22 mouse cellular contexts compared by ENCODE assay signal in the genomic region with DNA sequence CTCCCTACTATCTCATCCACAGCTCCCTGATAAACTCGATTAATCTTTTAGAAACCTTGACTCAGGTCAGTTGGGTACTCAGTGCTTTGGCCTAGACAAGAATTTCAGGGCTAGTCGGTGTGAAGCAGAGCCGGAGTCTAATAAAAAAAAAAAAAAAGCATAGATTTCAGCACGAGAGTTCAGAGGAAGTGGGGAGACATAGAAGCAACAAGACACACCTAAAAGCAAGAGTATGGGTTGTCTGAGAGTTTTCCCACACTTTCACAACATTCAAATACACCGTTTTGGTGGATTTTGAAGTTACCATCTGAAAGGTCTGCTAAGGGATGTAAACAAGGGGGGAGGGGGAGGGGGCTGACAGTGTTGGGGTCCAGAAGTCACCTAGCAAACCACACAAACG. TPM values are rescaled to one million over a fixed set of nuclear protein-coding genes. Genes with fewer than 3 reads are reported as not detected.
DNase-seq lines count a peak whose midpoint lies in the region; ATAC-seq and TF ChIP-seq lines count a peak whose summit lies in the region.
"Had no signal": no experiment of that assay in that cellular context is flagged by ENCODE, and none has a peak within 500 bp of the region (broad histone marks: within the 10 kb centered on the region; RNA-seq: fewer than 3 reads in every experiment).

No protein-coding gene starts in this region.

- WGBS in hindbrain, embryonic 11.5 days, result 68% methylated on average over 6 of the region's 6 CpGs

- TF ChIP-seq EP300 in CH12.LX (IDR thresholded peaks at IDR 0.05; ENCODE audit: low read length), result no peak

- H3K4me3 ChIP-seq in CH12.LX (replicated peaks in 1 of 3; ENCODE audit: low read depth in 2 of 3, low read length in 2 of 3, poor library complexity in 1 of 3), result no peak overlapping the region
- H3K4me3 ChIP-seq in ES-E14 (ENCODE audit: insufficient read depth in 1 of 2, low read depth in 1 of 2, low read length in 2 of 2, poor library complexity in 1 of 2, severe bottlenecking in 1 of 2), result no peak overlapping the region
- H3K4me3 ChIP-seq in hindbrain, embryonic 11.5 days (ENCODE audit: low read depth, low read length), result no peak overlapping the region

- no peak for TF ChIP-seq RAD21 in CH12.LX (IDR thresholded peaks at IDR 0.05; ENCODE audit: low read depth, low read length)

- H3K27me3 ChIP-seq in CH12.LX (replicated peaks), result no peaks in the 10 kb centered on the region
- no peaks in the 10 kb centered on the region for H3K27me3 ChIP-seq in hindbrain, embryonic 11.5 days (ENCODE audit: control insufficient read depth, insufficient read depth, low read length)
- H3K27me3 ChIP-seq: Patski had no signal

- H3K4me2 ChIP-seq in CH12.LX (ENCODE audit: insufficient read depth, low read depth, poor library complexity, severe bottlenecking), result peak overlapping the region; percentile 69
- H3K4me2 ChIP-seq in hindbrain, embryonic 11.5 days (replicated peaks; ENCODE audit: low read depth, low read length), result no peak overlapping the region

- no peaks in the 10 kb centered on the region for H3K79me2 ChIP-seq in CH12.LX (replicated peaks; ENCODE audit: control insufficient read depth, extremely low read depth, insufficient read depth, poor library complexity, severe bottlenecking)

- in situ Hi-C loops in CH12.LX (cut with MboI; ENCODE audit: low pct_ligation_motif_present, low pct_unique_long_range_greater_than_20kb, low sequenced_read_pairs) (no loop called here), ES-E14 (cut with MboI; ENCODE audit: low sequenced_read_pairs in 2 of 2, unreplicated experiment in 2 of 2) (no loop called here)

- dilution Hi-C loops in CH12.LX (cut with MboI; ENCODE audit: extremely low pct_ligation_motif_present, extremely low pct_unique_long_range_greater_than_20kb, low sequenced_read_pairs), result no loop called here

- ATAC-seq in erythroblast, adult 5-6 weeks (replicated peaks; ENCODE audit: low FRiP score, poor library complexity, severe bottlenecking), result no peak
- no peak for ATAC-seq in hindbrain, embryonic 11.5 days (ENCODE audit: low FRiP score)
- ATAC-seq: activated CD4-positive, CD25-positive, alpha-beta regulatory T cell, adult 4 months; CD4-positive, CD25-positive, alpha-beta regulatory T cell, adult 4 months; Patski had no signal

- no peak; the same call in 1 of the 2 replicates for TF ChIP-seq POLR2A in CH12.LX (IDR thresholded peaks at IDR 0.05; ENCODE audit: low read depth, low read length)

- no peaks in the 10 kb centered on the region for H3K36me3 ChIP-seq in CH12.LX (replicated peaks in 1 of 2; ENCODE audit: control insufficient read depth in 1 of 2, insufficient read depth in 1 of 2, low read length in 1 of 2)
- no peaks in the 10 kb centered on the region for H3K36me3 ChIP-seq in ES-E14 (ENCODE audit: control insufficient read depth, insufficient read depth, low read length, poor library complexity, severe bottlenecking)
- H3K36me3 ChIP-seq in hindbrain, embryonic 11.5 days (ENCODE audit: control insufficient read depth, insufficient read depth, low read length), result no peaks in the 10 kb centered on the region
- H3K36me3 ChIP-seq: G1E had no signal

- peak overlapping the region; percentile 89 for H3K27ac ChIP-seq in CH12.LX (ENCODE audit: insufficient read depth, low read depth)
- no peak overlapping the region for H3K27ac ChIP-seq in ES-E14 (ENCODE audit: insufficient read depth, low read depth, low read length, poor library complexity, severe bottlenecking)
- H3K27ac ChIP-seq in hindbrain, embryonic 11.5 days (ENCODE audit: low read depth, low read length), result no peak overlapping the region

- H3K4me1 ChIP-seq in CH12.LX (ENCODE audit: control insufficient read depth in 1 of 2, insufficient read depth in 2 of 2) (peaks cover 24 to 35% of the 10 kb centered on the region in 2 experiments), ES-E14 (ENCODE audit: control insufficient read depth in 2 of 2, insufficient read depth in 2 of 2, low read length in 2 of 2, poor library complexity in 1 of 2) (no peaks in the 10 kb centered on the region)
- no peaks in the 10 kb centered on the region for H3K4me1 ChIP-seq in hindbrain, embryonic 11.5 days (replicated peaks; ENCODE audit: control insufficient read depth, insufficient read depth, low read length)

- TF ChIP-seq CTCF in CH12.LX (conservative IDR thresholded peaks at IDR 0.05 in 1 of 2, IDR thresholded peaks at IDR 0.05 in 1 of 2; ENCODE audit: low read depth in 2 of 2, low read length in 2 of 2), result no peak

- DNase-seq in CH12.LX (ENCODE audit: extremely low read depth), result no peak
- no peak for DNase-seq in ES-E14 (ENCODE audit: low read depth, low spot score)
- DNase-seq in hindbrain, embryonic 11.5 days (ENCODE audit: low spot score), result no peak
- DNase-seq: adrenal gland, adult 2 months; adrenal gland, adult 8-10 months; adrenal gland, postnatal 10 days; adrenal gland, postnatal 14 days; adrenal gland, postnatal 25 days; adrenal gland, postnatal 36 days; B cell, adult 2 months; cerebellum, adult 11 months; cerebellum, adult 11-12 months; cerebellum, adult 18-20 months; cerebellum, adult 2 months; cerebellum, adult 8-10 months had no signal

- H3K9ac ChIP-seq in CH12.LX (ENCODE audit: insufficient read depth, low read depth), result peak overlapping the region; percentile 62
- no peak overlapping the region for H3K9ac ChIP-seq in ES-E14 (ENCODE audit: insufficient read depth, low read depth, low read length, poor library complexity, severe bottlenecking)
- no peak overlapping the region for H3K9ac ChIP-seq in hindbrain, embryonic 11.5 days (ENCODE audit: low read depth, low read length)

- H3K9me3 ChIP-seq in CH12.LX (replicated peaks; ENCODE audit: low read length) (peaks cover 6% of the 10 kb centered on the region), ES-E14 (ENCODE audit: control insufficient read depth, insufficient read depth, low read depth, low read length) (no peaks in the 10 kb centered on the region)
- H3K9me3 ChIP-seq in hindbrain, embryonic 11.5 days (ENCODE audit: control insufficient read depth, low read length), result no peaks in the 10 kb centered on the region

TF ChIP-seq in CH12.LX, 34 proteins besides CTCF, POLR2A, EP300 and RAD21 (continues in another document):
- no peak for TF ChIP-seq JUN (IDR thresholded peaks at IDR 0.05; ENCODE audit: insufficient read depth, low read depth, low read length)
- no peak for TF ChIP-seq TCF12 (IDR thresholded peaks at IDR 0.05; ENCODE audit: low read depth, low read length)
- TF ChIP-seq RCOR1 (conservative IDR thresholded peaks at IDR 0.05; ENCODE audit: low read depth, low read length), result no peak
- TF ChIP-seq IRF4 (IDR thresholded peaks at IDR 0.05; ENCODE audit: low read depth, low read length), result no peak
- TF ChIP-seq MXI1 (IDR thresholded peaks at IDR 0.05; ENCODE audit: low read depth, low read length), result no peak
- TF ChIP-seq CHD2 (IDR thresholded peaks at IDR 0.05; ENCODE audit: low read length), result peak; percentile 47; the same call in 1 of the 2 replicates
- TF ChIP-seq ELF1 (IDR thresholded peaks at IDR 0.05; ENCODE audit: low read depth, low read length), result no peak
- no peak for TF ChIP-seq E2F4 (IDR thresholded peaks at IDR 0.05; ENCODE audit: insufficient replicate concordance, low read depth, low read length)
- TF ChIP-seq SIN3A (IDR thresholded peaks at IDR 0.05; ENCODE audit: low read length), result no peak
- TF ChIP-seq MAFK (IDR thresholded peaks at IDR 0.05; ENCODE audit: insufficient replicate concordance, low read length), result no peak
- no peak for TF ChIP-seq SMC3 (IDR thresholded peaks at IDR 0.05; ENCODE audit: low read depth, low read length)

TF ChIP-seq in ES-E14, 5 proteins besides CTCF, POLR2A, EP300 and RAD21:
- TF ChIP-seq CHD2 (IDR thresholded peaks at IDR 0.05; ENCODE audit: low read depth, low read length) (no peak), ZNF384 (IDR thresholded peaks at IDR 0.05; ENCODE audit: low read depth, low read length) (0 out of 2 replicates have a peak, but pooled peaks have one; percentile 14), ZC3H11A (IDR thresholded peaks at IDR 0.05; ENCODE audit: borderline replicate concordance, low read depth, low read length) (no peak), HCFC1 (IDR thresholded peaks at IDR 0.05; ENCODE audit: borderline replicate concordance, insufficient read depth, low read length) (no peak)
TF ChIP-seq in ES-E14: peak in this region for 1.

RNA-seq across cellular contexts. Expression of gene Fcgr4, which starts 13.6 kb away (rescaled TPM):
- total RNA-seq in CH12.LX (2012; rRNA removed) (48.4 and 56.8 TPM in 2 replicates), CH12.LX (2014; rRNA removed) (41.8 and 50.2 TPM in 2 replicates), ES-E14 (2012; rRNA removed) (0.49 TPM in 1 of 2 replicates, not detected in the other)
- polyA plus RNA-seq in CH12.LX (2012; ENCODE audit: insufficient read length, low read depth), result 46.7 and 52.8 TPM in 2 replicates
- 15.3 and 27.5 TPM in 2 replicates for total RNA-seq in erythroblast, adult 5-6 weeks (2015; ENCODE audit: low replicate concordance)
- 9.3 and 10.6 TPM in 2 replicates for total RNA-seq in erythroblast, adult 5-6 weeks (2017; ENCODE audit: low replicate concordance)
- polyA plus RNA-seq in hindbrain, embryonic 11.5 days (2014; fragmentation: Nextera tagmentation; extraction: Ambion mirVana), result 0.39 and 0.62 TPM in 2 replicates
- total RNA-seq: MEL had no signal

RNA-seq across cellular contexts. Expression of gene Fcgr2b, which starts 28.7 kb away (rescaled TPM):
- 20.2 and 31.8 TPM in 2 replicates for total RNA-seq in CH12.LX (2012; rRNA removed)
- total RNA-seq in CH12.LX (2014; rRNA removed), result 29.5 and 31.1 TPM in 2 replicates
- polyA plus RNA-seq in CH12.LX (2012; ENCODE audit: insufficient read length, low read depth), result 36.1 and 44.3 TPM in 2 replicates
- total RNA-seq in ES-E14 (2012; rRNA removed), result 2.4 and 4.5 TPM in 2 replicates
- total RNA-seq in erythroblast, adult 5-6 weeks (2015; ENCODE audit: low replicate concordance), result 38.0 and 43.5 TPM in 2 replicates
- total RNA-seq in erythroblast, adult 5-6 weeks (2017; ENCODE audit: low replicate concordance), result 20.1 and 23.1 TPM in 2 replicates
- 0.12 and 0.28 TPM in 2 replicates for polyA plus RNA-seq in hindbrain, embryonic 11.5 days (2014; fragmentation: Nextera tagmentation; extraction: Ambion mirVana)

RNA-seq across cellular contexts. Expression of gene Fcgr3, which starts 59.7 kb away (rescaled TPM):
- total RNA-seq in CH12.LX (2012; rRNA removed), result 4.3 and 8.5 TPM in 2 replicates
- total RNA-seq in CH12.LX (2014; rRNA removed), result 6.1 and 6.3 TPM in 2 replicates
- 2.6 and 3.7 TPM in 2 replicates for polyA plus RNA-seq in CH12.LX (2012; ENCODE audit: insufficient read length, low read depth)
- 0.32 and 0.40 TPM in 2 replicates for total RNA-seq in ES-E14 (2012; rRNA removed)
- total RNA-seq in erythroblast, adult 5-6 weeks (2015; ENCODE audit: low replicate concordance), result 100 and 146 TPM in 2 replicates
- total RNA-seq in erythroblast, adult 5-6 weeks (2017; ENCODE audit: low replicate concordance), result 78.3 and 110 TPM in 2 replicates
- 9.6 TPM in 2 replicates for polyA plus RNA-seq in hindbrain, embryonic 11.5 days (2014; fragmentation: Nextera tagmentation; extraction: Ambion mirVana)
- polyA plus RNA-seq: C2C12; CD4-positive, CD25-positive, alpha-beta regulatory T cell, adult 4 months had no signal

Comparison
In these comparisons a context has a peak if more than half of its experiments do, and no peak if none do; other contexts are left out.
1. RNA of gene Fcgr3, which starts 59.7 kb away (total RNA-seq): 78.3 to 146 TPM in erythroblast, adult 5-6 weeks; 4.3 to 8.5 TPM in CH12.LX and 0.32 to 0.40 TPM in ES-E14; every median in the first group is over 4 times any median in the second.